Mouse (Mus musculus) heart, embryonic 11.5 days (tissue): ENCODE data around the gene Gpr160. TPM values are rescaled to one million over a fixed set of nuclear protein-coding genes. Genes with fewer than 3 reads are reported as not detected.
"Not testable (repeated sequence)": the region's sequence is repeated elsewhere in the genome, so short reads cannot be mapped to it uniquely, and the experiment has no call there.

Source experiments
- ATAC-seq: fragments of 200-750 bp; cut with Nextera tagmentation; replicated peaks from 2 replicates; pipeline ENCODE4 v1.8.0; 2017; ENCODE audit warnings: moderate library complexity; ENCODE audit not compliant: insufficient number of reproducible peaks, low FRiP score, low TSS enrichment
- H3K27ac ChIP-seq: fragments of 300-500 bp; sonication (generic); 2 replicates; pipeline ENCODE4 v1.5.1; 2014; ENCODE audit warnings: mild to moderate bottlenecking, low read depth, low read length
- H3K27me3 ChIP-seq: fragments of 300-500 bp; sonication (generic); 2 replicates; pipeline ENCODE4 v1.6.1; 2014; ENCODE audit warnings: mild to moderate bottlenecking, low read length, mixed read lengths; ENCODE audit not compliant: control insufficient read depth, insufficient read depth
- H3K36me3 ChIP-seq: fragments of 300-500 bp; sonication (generic); 2 replicates; pipeline ENCODE4 v1.6.1; 2014; ENCODE audit warnings: mild to moderate bottlenecking, low read length, moderate library complexity, mixed read lengths; ENCODE audit not compliant: control insufficient read depth, insufficient read depth
- H3K4me1 ChIP-seq: fragments of 300-500 bp; sonication (generic); 2 replicates; pipeline ENCODE4 v1.6.1; 2014; ENCODE audit warnings: low read length; ENCODE audit not compliant: control insufficient read depth, insufficient read depth
- H3K4me2 ChIP-seq: fragments of 300-500 bp; sonication (generic); 2 replicates; pipeline ENCODE4 v1.6.1; 2014; ENCODE audit warnings: mild to moderate bottlenecking, moderate library complexity
- H3K4me3 ChIP-seq: fragments of 300-500 bp; sonication (generic); 2 replicates; pipeline ENCODE4 v1.5.1; 2014; ENCODE audit warnings: low read depth, low read length
- H3K9ac ChIP-seq: fragments of 300-500 bp; sonication (generic); 2 replicates; pipeline ENCODE4 v1.6.1; 2014; ENCODE audit warnings: mild to moderate bottlenecking, low read depth, low read length, moderate library complexity
- H3K9me3 ChIP-seq: fragments of 300-500 bp; sonication (generic); replicated peaks from 2 replicates; pipeline ENCODE4 v1.6.1; 2016; ENCODE audit warnings: low read length; ENCODE audit not compliant: control insufficient read depth
- WGBS: fragments of 180-500 bp; shearing (Covaris S2); extraction: QIAGEN DNeasy Blood & Tissue Kit; methylation state at CpG from one replicate; pipeline ENCODE4 v1.1.7; 2014; ENCODE audit not compliant: insufficient replicate concordance; 5-methylcytosine and 5-hydroxymethylcytosine counted together
- polyA plus RNA-seq: library from polyadenylated mRNA; unstranded; fragments of >200 nt; fragmentation: Nextera tagmentation; extraction: Ambion mirVana; gene quantifications from 2 replicates; pipeline ENCODE4 v1.2.1, GENCODE M21; 2014

Gpr160 gene
- polyA plus RNA-seq, 1 experiment from 2014 or later, result 1.2 TPM

DNA sequence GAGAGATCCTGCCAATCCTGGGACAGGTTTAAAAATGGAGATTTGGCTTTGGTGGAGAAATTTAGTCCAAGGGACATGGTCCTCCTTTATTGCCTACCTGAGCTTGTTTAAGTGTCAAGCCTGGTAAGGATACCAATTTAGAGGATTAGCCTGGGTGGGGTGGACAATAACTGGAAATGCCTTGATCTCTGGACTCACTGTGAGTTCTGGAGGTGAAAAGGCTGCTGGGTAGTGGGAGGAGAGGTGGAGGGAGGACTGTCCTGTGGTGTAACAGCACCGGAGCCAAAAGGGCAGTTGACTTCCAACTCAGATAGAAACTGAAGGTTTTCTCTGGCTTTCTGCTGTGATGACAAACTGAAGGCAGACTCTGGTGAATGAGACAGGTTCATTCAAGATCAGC lies 8.3 kb upstream of the Gpr160 start:
- Histone ChIP-seq H3K4me1 (no peaks in the 10 kb centered on the region), H3K9me3 (no peaks in the 10 kb centered on the region), H3K9ac (no peak overlapping the region), H3K4me3 (no peak overlapping the region), H3K36me3 (no peaks in the 10 kb centered on the region), H3K27me3 (no peaks in the 10 kb centered on the region), H3K4me2 (no peak overlapping the region), H3K27ac (no peak overlapping the region)
- no peak for ATAC-seq
- 54% methylated on average over 1 of the region's 1 CpGs for WGBS

DNA sequence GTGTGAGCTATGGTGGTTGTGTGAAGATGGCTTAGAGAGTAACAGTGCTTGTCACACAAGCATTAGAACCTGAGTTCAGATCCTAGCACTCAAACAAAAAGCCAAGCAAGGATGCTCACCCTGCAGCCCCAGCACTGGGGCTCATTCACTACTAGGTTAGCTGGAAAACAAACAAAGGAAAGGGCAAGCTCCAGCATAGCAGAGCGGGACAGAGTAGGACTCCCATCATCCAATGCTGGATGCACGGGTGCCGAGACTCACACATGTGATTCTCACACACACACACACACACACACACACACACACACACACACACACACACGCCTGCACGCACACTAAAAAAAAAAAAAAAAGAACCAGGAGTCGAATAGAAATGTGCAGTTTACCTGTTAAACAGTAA lies 4.3 kb upstream of the Gpr160 start:
- 68% methylated on average over 6 of the region's 6 CpGs for WGBS
- H3K4me1 ChIP-seq, result peaks cover 3% of the 10 kb centered on the region

DNA sequence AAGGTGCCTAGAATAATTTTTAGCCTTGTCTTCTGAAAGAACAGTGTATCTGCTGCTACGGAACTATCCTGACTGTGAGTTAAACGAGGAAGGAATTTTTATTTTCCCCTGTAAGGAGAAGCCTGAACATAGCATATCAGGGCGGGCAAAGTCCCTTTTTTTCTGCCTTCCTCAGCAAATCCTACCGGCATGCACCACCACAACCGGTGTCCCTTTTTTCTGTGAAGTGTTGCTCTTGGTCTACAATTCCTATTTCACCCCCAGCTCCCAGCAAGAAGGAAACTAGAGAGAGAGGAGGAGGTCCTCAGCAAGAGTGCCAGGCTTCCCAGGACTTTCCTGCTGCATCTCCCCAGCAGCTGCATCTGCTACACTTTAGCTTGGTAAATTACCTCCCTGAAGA lies 2.2 kb upstream of the Gpr160 start:
- H3K4me1 ChIP-seq, result peaks cover 3% of the 10 kb centered on the region
- no peaks in the 10 kb centered on the region for H3K9me3 ChIP-seq
- no peak overlapping the region for H3K27ac ChIP-seq
- H3K4me3 ChIP-seq, result no peak overlapping the region
- ATAC-seq, result no peak
- no peak overlapping the region for H3K4me2 ChIP-seq
- peaks cover 21% of the 10 kb centered on the region for H3K27me3 ChIP-seq
- 73% methylated on average over 5 of the region's 5 CpGs for WGBS
- no peak overlapping the region for H3K9ac ChIP-seq
- no peaks in the 10 kb centered on the region for H3K36me3 ChIP-seq

More for the DNA sequence above, 4.3 kb upstream of the Gpr160 start:
- Histone ChIP-seq H3K4me3 (no peak overlapping the region), H3K36me3 (no peaks in the 10 kb centered on the region), H3K9me3 (no peaks in the 10 kb centered on the region), H3K27ac (no peak overlapping the region), H3K27me3 (peaks cover 21% of the 10 kb centered on the region), H3K9ac (no peak overlapping the region), H3K4me2 (no peak overlapping the region)
- no peak for ATAC-seq

DNA sequence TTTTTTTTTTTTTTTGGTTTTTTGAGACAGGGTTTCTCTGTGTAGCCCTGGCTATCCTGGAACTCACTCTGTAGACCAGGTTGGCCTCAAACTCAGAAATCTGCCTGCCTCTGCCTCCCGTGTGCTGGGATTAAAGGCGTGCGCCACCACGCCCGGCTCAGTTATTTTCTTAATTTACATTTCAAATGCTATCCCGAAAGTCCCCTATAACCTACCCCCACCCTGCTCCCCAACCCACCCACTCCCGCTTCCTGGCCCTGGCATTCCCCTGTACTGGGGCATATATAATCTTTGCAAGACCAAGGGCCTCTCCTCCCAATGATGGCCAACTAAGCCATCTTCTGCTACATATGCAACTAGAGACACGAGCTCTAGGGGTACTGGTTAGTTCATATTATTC lies 3.8 kb downstream of the Gpr160 start:
- H3K4me3 ChIP-seq, H3K27ac ChIP-seq, H3K36me3 ChIP-seq, H3K9ac ChIP-seq, H3K9me3 ChIP-seq, H3K4me2 ChIP-seq, H3K4me1 ChIP-seq, ATAC-seq: not testable (repeated sequence)
- peaks cover 11% of the 10 kb centered on the region for H3K27me3 ChIP-seq
- 85% methylated on average over 8 of the region's 8 CpGs for WGBS

DNA sequence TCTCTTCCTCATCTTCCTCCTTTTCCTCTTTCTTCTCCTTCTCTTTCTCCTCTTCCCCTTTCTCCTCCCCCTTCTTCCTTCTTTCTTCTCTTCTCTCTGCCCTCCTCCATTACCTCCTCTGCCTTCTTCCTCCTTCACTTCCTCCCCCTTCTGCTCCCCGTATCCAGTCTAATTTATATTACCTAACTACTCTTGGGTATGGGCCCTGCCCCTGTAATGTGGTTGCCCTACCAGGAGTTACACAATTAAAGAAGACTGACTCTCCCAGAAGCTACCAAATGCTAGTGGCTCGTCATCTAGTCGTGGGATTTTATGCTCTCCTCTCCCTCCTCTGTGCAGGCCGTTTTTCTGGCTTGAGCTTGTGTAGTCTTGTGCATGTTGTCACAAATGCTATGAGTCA lies 5.0 kb downstream of the Gpr160 start:
- Histone ChIP-seq H3K9ac (no peak overlapping the region), H3K4me2 (no peak overlapping the region), H3K27ac (no peak overlapping the region), H3K4me1 (peaks cover under 1% of the 10 kb centered on the region; the same call in 1 of the 2 replicates), H3K36me3 (no peaks in the 10 kb centered on the region), H3K4me3 (no peak overlapping the region), H3K27me3 (peaks cover 4% of the 10 kb centered on the region; the same call in 1 of the 2 replicates), H3K9me3 (no peaks in the 10 kb centered on the region)
- no peak for ATAC-seq
- WGBS, result 73% methylated on average over 4 of the region's 4 CpGs

DNA sequence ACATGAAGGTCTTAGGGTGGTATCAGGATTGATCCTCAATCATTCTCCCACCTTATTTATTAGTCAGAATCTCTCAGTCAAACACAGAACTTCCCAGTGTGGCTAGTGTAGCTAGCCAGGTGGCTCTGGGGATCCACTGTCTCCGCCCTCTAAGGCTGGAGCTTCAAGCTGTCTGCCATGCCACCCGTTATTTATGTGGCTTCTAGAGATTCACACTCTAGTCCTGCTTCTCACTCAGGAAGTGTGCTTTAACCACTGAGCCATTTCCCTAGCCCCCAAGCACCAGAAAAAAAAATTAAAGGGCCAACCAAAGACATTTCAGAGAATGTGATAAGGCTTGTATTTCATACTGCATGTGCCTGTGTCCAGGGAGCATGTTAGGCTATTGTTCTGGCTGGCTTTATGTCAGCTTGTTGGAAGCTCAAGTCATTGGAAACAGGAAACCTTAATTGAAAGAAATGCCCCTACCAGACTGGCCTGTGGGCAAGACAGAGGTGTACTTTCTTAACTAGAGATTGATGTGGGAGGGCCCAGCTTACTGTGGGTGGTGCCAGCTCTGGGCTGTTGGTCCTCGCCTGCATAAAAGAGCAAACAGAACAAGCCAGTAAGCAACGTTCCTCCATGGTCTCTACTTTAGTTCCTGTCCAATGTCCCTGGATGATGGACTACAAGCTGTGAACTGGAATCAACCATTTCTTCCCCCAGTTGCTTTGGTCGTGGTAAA lies 8.1 kb downstream of the Gpr160 start:
- Histone ChIP-seq H3K4me1 (no peaks in the 10 kb centered on the region), H3K4me2 (no peak overlapping the region), H3K9me3 (no peaks in the 10 kb centered on the region), H3K9ac (no peak overlapping the region), H3K4me3 (no peak overlapping the region), H3K36me3 (no peaks in the 10 kb centered on the region), H3K27ac (no peak overlapping the region), H3K27me3 (no peaks in the 10 kb centered on the region)
- ATAC-seq, result no peak
- WGBS, result 71% methylated on average over 5 of the region's 5 CpGs

DNA sequence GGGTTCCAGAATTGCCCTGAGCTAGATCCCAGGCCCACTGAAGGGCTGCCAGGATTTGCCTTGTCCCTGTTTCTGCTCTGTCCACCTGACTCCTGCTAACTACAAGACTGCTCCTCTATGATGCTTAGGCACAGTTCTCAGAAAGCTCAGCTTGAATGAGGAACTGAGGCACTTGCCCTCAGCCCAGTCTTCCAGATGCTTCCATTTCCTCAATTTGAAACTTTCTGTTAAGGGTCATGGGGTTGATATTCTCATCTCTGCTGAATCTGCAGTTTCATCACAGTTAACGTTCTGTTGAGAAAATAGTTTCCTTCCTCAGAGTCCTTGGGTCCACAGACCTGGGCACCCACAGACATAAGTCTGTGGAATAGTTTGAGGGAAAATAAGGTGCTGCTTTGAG lies 8.9 kb downstream of the Gpr160 start:
- WGBS, result 69% methylated on average over 1 of the region's 1 CpGs
- H3K4me1 ChIP-seq, result no peaks in the 10 kb centered on the region
- no peak overlapping the region for H3K4me3 ChIP-seq
- no peaks in the 10 kb centered on the region for H3K36me3 ChIP-seq
- H3K27ac ChIP-seq, result no peak overlapping the region
- no peak overlapping the region for H3K9ac ChIP-seq
- no peaks in the 10 kb centered on the region for H3K27me3 ChIP-seq
- no peak overlapping the region for H3K4me2 ChIP-seq
- ATAC-seq, result no peak
- H3K9me3 ChIP-seq, result no peaks in the 10 kb centered on the region

DNA sequence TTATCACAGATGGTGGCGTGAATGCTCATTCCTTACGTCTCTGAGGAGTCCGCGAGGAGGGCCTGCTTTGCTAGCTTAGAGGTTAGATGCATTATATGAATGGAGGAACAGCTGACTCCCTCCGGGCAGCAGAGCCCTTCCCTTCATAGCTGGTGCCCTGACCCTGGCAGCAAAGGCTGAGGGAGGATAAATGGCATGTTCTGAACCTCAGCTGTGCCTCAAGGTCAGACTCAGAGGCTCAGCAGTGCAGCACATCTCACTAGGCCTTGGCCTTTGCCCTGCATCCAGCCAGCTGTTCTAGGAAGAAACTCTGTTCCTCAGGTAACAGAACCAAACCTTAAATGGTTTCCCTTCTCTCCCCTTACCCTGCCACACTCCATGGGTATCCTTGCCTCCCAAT lies 12.4 kb downstream of the Gpr160 start:
- Histone ChIP-seq H3K4me2 (no peak overlapping the region), H3K9me3 (no peaks in the 10 kb centered on the region), H3K27ac (no peak overlapping the region), H3K27me3 (no peaks in the 10 kb centered on the region), H3K36me3 (no peaks in the 10 kb centered on the region), H3K9ac (no peak overlapping the region), H3K4me1 (no peaks in the 10 kb centered on the region), H3K4me3 (no peak overlapping the region)
- ATAC-seq, result no peak
- WGBS, result 66% methylated on average over 5 of the region's 5 CpGs

DNA sequence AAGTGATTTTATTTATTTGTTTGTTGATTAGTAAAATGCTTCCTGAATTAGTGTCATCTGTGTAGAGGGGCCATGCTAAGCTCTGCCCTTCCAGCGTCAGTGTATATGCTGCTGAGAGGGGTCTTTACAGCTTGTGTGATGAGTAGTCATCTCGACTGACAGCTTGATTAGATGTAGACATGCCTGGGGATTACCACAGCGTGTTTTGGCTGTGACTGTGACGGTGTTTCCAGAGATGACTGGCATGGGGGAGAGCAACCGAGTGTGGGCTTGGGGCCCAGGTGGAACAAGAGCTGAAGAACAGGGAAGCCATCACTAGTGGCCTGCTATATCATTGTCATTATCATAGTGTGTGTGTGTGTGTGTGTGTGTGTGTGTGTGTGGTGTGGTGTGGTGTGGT lies 12.9 kb downstream of the Gpr160 start:
- Histone ChIP-seq H3K9me3 (no peaks in the 10 kb centered on the region), H3K27ac (no peak overlapping the region), H3K4me3 (no peak overlapping the region), H3K27me3 (no peaks in the 10 kb centered on the region), H3K36me3 (no peaks in the 10 kb centered on the region), H3K9ac (no peak overlapping the region), H3K4me2 (no peak overlapping the region), H3K4me1 (no peaks in the 10 kb centered on the region)
- ATAC-seq, result no peak
- WGBS, result 56% methylated on average over 5 of the region's 5 CpGs
